Mouse (Mus musculus) brain, embryonic 14.5 days (tissue): ENCODE measurements at regions not wholly inside any gene's neighbourhood (a gene's known extent, or its start where the extent isn't known, plus 50 kb on each side); places are given as distances from the start of the nearest gene placed in this dataset.

Source experiments
- CTCF ChIP-seq: fragments of 200-500 bp; IDR thresholded peaks from 2 replicates; pipeline ENCODE4 v1.5.1; 2012; ENCODE audit warnings: inconsistent platforms, mild to moderate bottlenecking, moderate library complexity, borderline replicate concordance; ENCODE audit not compliant: insufficient read depth, insufficient read length; ENCODE audit errors: extremely low read depth
- POLR2A ChIP-seq: fragments of 200-500 bp; IDR thresholded peaks from 2 replicates; pipeline ENCODE4 v1.6.1; 2012; ENCODE audit warnings: mild to moderate bottlenecking, inconsistent platforms, borderline replicate concordance; ENCODE audit not compliant: poor library complexity, insufficient read depth, insufficient read length, severe bottlenecking; ENCODE audit errors: extremely low read depth

DNA sequence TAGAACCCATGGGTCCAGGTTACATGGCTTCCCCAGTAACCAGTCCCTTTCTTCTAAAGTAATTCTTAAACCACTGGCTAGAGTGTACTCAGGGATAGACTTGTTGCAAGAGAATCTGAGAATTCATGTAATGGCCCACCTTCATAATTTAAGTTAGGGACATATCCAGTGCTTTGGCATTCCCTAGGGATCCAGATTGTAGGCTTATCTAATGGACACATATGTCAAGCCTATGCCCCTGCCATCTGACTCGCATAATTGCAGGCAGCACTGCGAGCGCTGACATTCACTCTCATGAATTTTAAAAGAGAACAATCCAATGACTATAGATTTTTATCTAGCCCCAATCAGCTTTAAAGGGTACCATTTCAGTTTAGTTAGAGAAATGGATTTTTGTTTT, 518.1 kb upstream of the Tusc1 start:
- TF ChIP-seq POLR2A (no peak), CTCF (no peak)
